Mouse (Mus musculus) adipocyte (in vitro differentiated cells): ENCODE data around the gene Pfn1.

Experiments used
- DNase-seq: peaks from one replicate; pipeline ENCODE4 v3.0.0-alpha.2; 2016; ENCODE audit warnings: low spot score

Pfn1 gene

GRCm38 (mm10) chr11:70654923-70655570 is 603 bp upstream of the Pfn1 start:
- DNase-seq, result peak; percentile 79

GRCm38 (mm10) chr11:70653345-70654197 is 873 bp downstream of the Pfn1 start:
- peak; percentile 53 for DNase-seq

GRCm38 (mm10) chr11:70652884-70653344 is 1.5 kb downstream of the Pfn1 start:
- DNase-seq, result no peak

GRCm38 (mm10) chr11:70652029-70652883 is 2.2 kb downstream of the Pfn1 start:
- peak; percentile 40 for DNase-seq

- DNase-seq, result no peak
Measured at GRCm38 (mm10) chr11:70651391-70651790, 3.1 kb downstream of the Pfn1 start.

- no peak for DNase-seq
Measured at GRCm38 (mm10) chr11:70650322-70651175, 3.9 kb downstream of the Pfn1 start.

GRCm38 (mm10) chr11:70649185-70649734 is 5.2 kb downstream of the Pfn1 start:
- DNase-seq, result no peak

GRCm38 (mm10) chr11:70648512-70648911 is 5.9 kb downstream of the Pfn1 start:
- DNase-seq, result no peak

GRCm38 (mm10) chr11:70647716-70648420 is 6.6 kb downstream of the Pfn1 start:
- DNase-seq, result no peak

- peak; percentile 99 for DNase-seq
Measured at GRCm38 (mm10) chr11:70646691-70647650, 7.5 kb downstream of the Pfn1 start, which contains the start of the genes Rnf167 and Slc25a11. Gene Rnf167 (plus strand): TSS chr11:70647235. Gene Slc25a11 (minus strand): TSS chr11:70647479.

GRCm38 (mm10) chr11:70646259-70646555 is 8.2 kb downstream of the Pfn1 start:
- DNase-seq, result no peak

- DNase-seq, result no peak
Measured at GRCm38 (mm10) chr11:70645461-70646258, 8.8 kb downstream of the Pfn1 start.

GRCm38 (mm10) chr11:70644564-70645103 is 9.8 kb downstream of the Pfn1 start:
- DNase-seq, result no peak

GRCm38 (mm10) chr11:70643051-70643450 is 11.4 kb downstream of the Pfn1 start:
- no peak for DNase-seq

- DNase-seq, result no peak
Measured at GRCm38 (mm10) chr11:70641241-70641640, 13.2 kb downstream of the Pfn1 start.

- no peak for DNase-seq
Measured at GRCm38 (mm10) chr11:70639976-70640375, 14.5 kb downstream of the Pfn1 start.

GRCm38 (mm10) chr11:70638714-70639278 is 15.6 kb downstream of the Pfn1 start, which contains the start of gene Gp1ba:
Gene Gp1ba (plus strand): TSS chr11:70639122.
- no peak for DNase-seq

- no peak for DNase-seq
Measured at GRCm38 (mm10) chr11:70638293-70638692, 16.2 kb downstream of the Pfn1 start.
